Mouse (Mus musculus) stomach, postnatal 0 days (tissue): ENCODE data around the gene Dnaaf5.

Source experiments
- CTCF ChIP-seq: IDR thresholded peaks from 2 replicates; pipeline ENCODE4 v1.5.1; 2016; ENCODE audit warnings: antibody characterized with exemption, low read depth, mild to moderate bottlenecking, moderate library complexity
- EP300 ChIP-seq: optimal IDR thresholded peaks from 2 replicates; pipeline ENCODE3; 2016; ENCODE audit warnings: antibody characterized with exemption

- TF ChIP-seq EP300, result no peak
- no peak for TF ChIP-seq CTCF
These were observed 3.4 kb upstream of the Dnaaf5 start for GRCm38 (mm10) chr5:139146476-139147075.
